Mouse (Mus musculus) liver, adult 2 months (tissue): ENCODE data around the gene Gm49337.

Experiments
- CTCF ChIP-seq: fragments of 200-500 bp; IDR thresholded peaks from 2 replicates; pipeline ENCODE4 v1.5.1; 2011; ENCODE audit warnings: low read depth, low read length, control low read depth
- POLR2A ChIP-seq: fragments of 200-500 bp; IDR thresholded peaks from 2 replicates; pipeline ENCODE4 v1.6.1; 2011; ENCODE audit warnings: low read length, control low read depth; ENCODE audit not compliant: insufficient read depth; ENCODE audit errors: extremely low read depth

GRCm38 (mm10) chr4:116140801-116141574 lies 32.2 kb upstream of the Gm49337 start:
- TF ChIP-seq CTCF: no peak
- no peak for TF ChIP-seq POLR2A
